Mouse (Mus musculus): Measurements from ENCODE around the gene Terf2. TPM values are rescaled to one million over a fixed set of nuclear protein-coding genes. Genes with fewer than 3 reads are reported as not detected.
A peak's percentile ranks its signal among the peaks of the same experiment; 100 is the strongest.

Gene Terf2
- total and polyA plus RNA-seq, 3 experiments, result 15.0 to 36.7 TPM; not detected in 1

- H3K36me3 ChIP-seq (ENCODE audit: control insufficient read depth in 1 of 2, insufficient read depth in 2 of 2, low read length in 2 of 2), result peaks cover 0 to 7% of the 10 kb centered on the region in 2 experiments; a peak in 2 of 4 replicates
- no peaks in the 10 kb centered on the region for H3K27me3 ChIP-seq (ENCODE audit: control insufficient read depth in 1 of 2, insufficient read depth in 2 of 2, low read length in 2 of 2)
- no peak overlapping the region for H3K4me3 ChIP-seq (ENCODE audit: control insufficient read depth in 1 of 2, insufficient read depth in 1 of 2, low read depth in 2 of 2, low read length in 2 of 2)
- no peaks in the 10 kb centered on the region for H3K79me2 ChIP-seq (ENCODE audit: control insufficient read depth, insufficient read depth, low read length, poor library complexity)
- peak; percentile 45 for DNase-seq (ENCODE audit: low read depth, low spot score)
- no peak for TF ChIP-seq ZMIZ1 (IDR thresholded peaks at IDR 0.05; ENCODE audit: low read depth, low read length)
- TF ChIP-seq NELFE (IDR thresholded peaks at IDR 0.05; ENCODE audit: low read depth, low read length), result no peak
- peak; percentile 36 to 60 (median 42) for TF ChIP-seq CTCF (IDR thresholded peaks at IDR 0.05 in 2 of 3, conservative IDR thresholded peaks at IDR 0.05 in 1 of 3; ENCODE audit: control insufficient read depth in 1 of 3, insufficient read depth in 1 of 3, low read depth in 2 of 3, low read length in 3 of 3, poor library complexity in 1 of 3, severe bottlenecking in 1 of 3)
- peak; percentile 59 for TF ChIP-seq SMC3 (IDR thresholded peaks at IDR 0.05; ENCODE audit: low read depth, low read length)
- TF ChIP-seq UBTF (IDR thresholded peaks at IDR 0.05; ENCODE audit: borderline replicate concordance, insufficient read depth, low read depth, low read length), result no peak
- peak; percentile 54 for TF ChIP-seq RAD21 (IDR thresholded peaks at IDR 0.05; ENCODE audit: low read depth, low read length)
- peak; percentile 27 for TF ChIP-seq ZC3H11A (IDR thresholded peaks at IDR 0.05; ENCODE audit: low read depth, low read length)
- TF ChIP-seq POLR2AphosphoS2 (IDR thresholded peaks at IDR 0.05; ENCODE audit: low read length), result no peak
- TF ChIP-seq CHD2 (IDR thresholded peaks at IDR 0.05; ENCODE audit: low read length), result no peak
- TF ChIP-seq EP300 (IDR thresholded peaks at IDR 0.05; ENCODE audit: low read depth in 1 of 2, low read length in 2 of 2), result no peak
- no peaks in the 10 kb centered on the region for H3K4me1 ChIP-seq (ENCODE audit: control insufficient read depth in 1 of 2, insufficient read depth in 2 of 2, low read length in 2 of 2)
- H3K9ac ChIP-seq (ENCODE audit: control insufficient read depth, low read depth, low read length, poor library complexity, severe bottlenecking), result no peak overlapping the region
- no peaks in the 10 kb centered on the region for H3K9me3 ChIP-seq (replicated peaks; ENCODE audit: insufficient read depth, low read length)
- no peak overlapping the region for H3K27ac ChIP-seq (ENCODE audit: control insufficient read depth, low read depth, low read length)
Measured at GRCm38 (mm10) chr8:107120806-107121205, 24.5 kb upstream of the Terf2 start.

- H3K36me3 ChIP-seq (ENCODE audit: control insufficient read depth in 1 of 2, insufficient read depth in 2 of 2, low read length in 2 of 2), result peaks cover 0 to 12% of the 10 kb centered on the region in 2 experiments; a peak in 2 of 4 replicates
- H3K27ac ChIP-seq (ENCODE audit: control insufficient read depth, low read depth, low read length), result no peak overlapping the region
- H3K4me3 ChIP-seq (ENCODE audit: control insufficient read depth in 1 of 2, insufficient read depth in 1 of 2, low read depth in 2 of 2, low read length in 2 of 2), result no peak overlapping the region
- no peaks in the 10 kb centered on the region for H3K27me3 ChIP-seq (ENCODE audit: control insufficient read depth in 1 of 2, insufficient read depth in 2 of 2, low read length in 2 of 2)
- H3K4me1 ChIP-seq (ENCODE audit: control insufficient read depth in 1 of 2, insufficient read depth in 2 of 2, low read length in 2 of 2), result peaks cover 0 to 3% of the 10 kb centered on the region in 2 experiments; a peak in 1 of 4 replicates
- no peak overlapping the region for H3K9ac ChIP-seq (ENCODE audit: control insufficient read depth, low read depth, low read length, poor library complexity, severe bottlenecking)
- TF ChIP-seq UBTF (IDR thresholded peaks at IDR 0.05; ENCODE audit: borderline replicate concordance, insufficient read depth, low read depth, low read length) (no peak), GABPA (IDR thresholded peaks at IDR 0.05; ENCODE audit: low read depth, low read length) (no peak), USF1 (IDR thresholded peaks at IDR 0.05; ENCODE audit: low read depth, low read length) (no peak), RCOR1 (IDR thresholded peaks at IDR 0.05; ENCODE audit: low read depth, low read length) (no peak), ELF1 (IDR thresholded peaks at IDR 0.05; ENCODE audit: low read depth, low read length) (no peak), SMC3 (IDR thresholded peaks at IDR 0.05; ENCODE audit: low read depth, low read length) (no peak), MYB (IDR thresholded peaks at IDR 0.05; ENCODE audit: low read depth, low read length) (no peak)
- no peaks in the 10 kb centered on the region for H3K9me3 ChIP-seq (replicated peaks; ENCODE audit: insufficient read depth, low read length)
- H3K79me2 ChIP-seq (ENCODE audit: control insufficient read depth, insufficient read depth, low read length, poor library complexity), result no peaks in the 10 kb centered on the region
- no peak for DNase-seq (ENCODE audit: low read depth, low spot score)
Measured at GRCm38 (mm10) chr8:107119412-107119811, 23.1 kb upstream of the Terf2 start.

Data from MEL (cell line).